Mouse (Mus musculus) midbrain, embryonic 15.5 days (tissue): ENCODE measurements around the gene Tcf7l1. TPM values are rescaled to one million over a fixed set of nuclear protein-coding genes. Genes with fewer than 3 reads are reported as not detected.
"Not testable (repeated sequence)": the region's sequence is repeated elsewhere in the genome, so short reads cannot be mapped to it uniquely, and the experiment has no call there.

Source experiments
- ATAC-seq: fragments of 200-750 bp; cut with Nextera tagmentation; replicated peaks from 2 replicates; pipeline ENCODE4 v1.8.0; 2017; ENCODE audit warnings: moderate TSS enrichment
- H3K27ac ChIP-seq: fragments of 300-500 bp; sonication (generic); 2 replicates; pipeline ENCODE4 v1.5.1; 2015; ENCODE audit warnings: mild to moderate bottlenecking, inconsistent platforms
- H3K27me3 ChIP-seq: fragments of 300-500 bp; sonication (generic); replicated peaks from 2 replicates; pipeline ENCODE4 v1.6.1; 2015; ENCODE audit warnings: inconsistent platforms
- H3K36me3 ChIP-seq: fragments of 300-500 bp; sonication (generic); replicated peaks from 2 replicates; pipeline ENCODE4 v1.6.1; 2015; ENCODE audit warnings: inconsistent platforms
- H3K4me1 ChIP-seq: fragments of 300-500 bp; sonication (generic); 2 replicates; pipeline ENCODE4 v1.6.1; 2015; ENCODE audit warnings: inconsistent platforms
- H3K4me2 ChIP-seq: fragments of 300-500 bp; sonication (generic); 2 replicates; pipeline ENCODE4 v1.6.1; 2015; ENCODE audit warnings: inconsistent platforms, mild to moderate bottlenecking, moderate library complexity
- H3K4me3 ChIP-seq: fragments of 300-500 bp; sonication (generic); 2 replicates; pipeline ENCODE4 v1.5.1; 2015; ENCODE audit warnings: mild to moderate bottlenecking, inconsistent platforms
- H3K9ac ChIP-seq: fragments of 300-500 bp; sonication (generic); 2 replicates; pipeline ENCODE4 v1.6.1; 2015; ENCODE audit warnings: mild to moderate bottlenecking, inconsistent platforms
- H3K9me3 ChIP-seq: fragments of 300-500 bp; sonication (generic); 2 replicates; pipeline ENCODE4 v1.6.1; 2016; ENCODE audit warnings: inconsistent platforms
- WGBS: fragments of 180-500 bp; shearing (Covaris S2); methylation state at CpG from one replicate; pipeline ENCODE4 v1.1.7; 2015; ENCODE audit warnings: mixed read lengths; 5-methylcytosine and 5-hydroxymethylcytosine counted together
- polyA plus RNA-seq: library from polyadenylated mRNA; unstranded; fragments of >200 nt; fragmentation: Nextera tagmentation; extraction: Ambion mirVana; gene quantifications from 2 replicates; pipeline ENCODE4 v1.2.1, GENCODE M21; 2015

Gene Tcf7l1
- 6.1 and 7.2 TPM in 2 replicates for polyA plus RNA-seq

GRCm38 (mm10) chr6:72788892-72789699 is at the start of gene Tcf7l1:
Gene Tcf7l1 (minus strand): TSS chr6:72789254.
- Histone ChIP-seq H3K27ac (peak within 1 kb of the TSS; percentile 75), H3K9me3 (no peaks in the 10 kb centered on the region), H3K4me1 (peaks cover 25% of the 10 kb centered on the region), H3K9ac (peak within 1 kb of the TSS; percentile 63), H3K4me3 (peak within 1 kb of the TSS; percentile 74), H3K36me3 (no peaks in the 10 kb centered on the region), H3K27me3 (peaks cover 33% of the 10 kb centered on the region), H3K4me2 (peak within 1 kb of the TSS; percentile 100)
- WGBS = under 1% methylated on average over 79 of the region's 80 CpGs
- peak; percentile 89 for ATAC-seq

GRCm38 (mm10) chr6:72837756-72838155 is 48.7 kb upstream of the Tcf7l1 start:
- Histone ChIP-seq H3K9ac (no peak overlapping the region), H3K36me3 (peaks cover 12% of the 10 kb centered on the region), H3K27ac (no peak overlapping the region), H3K9me3 (no peaks in the 10 kb centered on the region), H3K4me3 (no peak overlapping the region), H3K4me1 (no peaks in the 10 kb centered on the region), H3K4me2 (no peak overlapping the region), H3K27me3 (no peaks in the 10 kb centered on the region)
- 90% methylated on average over 4 of the region's 4 CpGs for WGBS
- no peak for ATAC-seq

GRCm38 (mm10) chr6:72834518-72834917 is 45.5 kb upstream of the Tcf7l1 start:
- Histone ChIP-seq H3K27ac (no peak overlapping the region), H3K4me2 (no peak overlapping the region), H3K4me1 (no peaks in the 10 kb centered on the region), H3K36me3 (no peaks in the 10 kb centered on the region), H3K4me3 (no peak overlapping the region), H3K9me3 (no peaks in the 10 kb centered on the region), H3K9ac (no peak overlapping the region), H3K27me3 (no peaks in the 10 kb centered on the region)
- ATAC-seq = no peak
- WGBS = 59% methylated on average over 4 of the region's 4 CpGs

DNA sequence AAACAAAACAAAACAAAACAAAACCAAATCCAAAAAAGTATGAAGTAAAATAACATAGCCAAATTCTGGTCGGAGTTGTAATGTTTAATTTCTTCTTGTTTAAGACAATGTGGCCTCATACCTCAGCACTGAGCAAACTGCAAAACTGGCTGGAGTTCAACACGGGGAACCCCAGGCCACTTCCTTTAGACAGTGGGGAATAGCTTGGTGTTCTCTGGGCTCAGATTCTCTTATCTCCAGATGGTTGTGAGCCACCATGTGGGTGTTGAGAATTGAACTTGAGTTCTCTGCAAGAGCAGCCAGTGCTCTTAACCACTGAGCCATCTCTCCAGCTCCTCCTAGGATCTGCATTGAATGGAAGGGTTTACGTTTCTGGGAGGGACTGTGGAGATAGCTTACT is 42.8 kb upstream of the Tcf7l1 start:
- 61% methylated on average over 3 of the region's 3 CpGs for WGBS
- H3K4me1 ChIP-seq = no peaks in the 10 kb centered on the region
- no peak for ATAC-seq
- no peak overlapping the region for H3K4me3 ChIP-seq
- H3K9ac ChIP-seq = no peak overlapping the region
- no peaks in the 10 kb centered on the region for H3K27me3 ChIP-seq
- H3K9me3 ChIP-seq = no peaks in the 10 kb centered on the region
- no peak overlapping the region for H3K4me2 ChIP-seq
- H3K36me3 ChIP-seq = no peaks in the 10 kb centered on the region
- no peak overlapping the region for H3K27ac ChIP-seq

DNA sequence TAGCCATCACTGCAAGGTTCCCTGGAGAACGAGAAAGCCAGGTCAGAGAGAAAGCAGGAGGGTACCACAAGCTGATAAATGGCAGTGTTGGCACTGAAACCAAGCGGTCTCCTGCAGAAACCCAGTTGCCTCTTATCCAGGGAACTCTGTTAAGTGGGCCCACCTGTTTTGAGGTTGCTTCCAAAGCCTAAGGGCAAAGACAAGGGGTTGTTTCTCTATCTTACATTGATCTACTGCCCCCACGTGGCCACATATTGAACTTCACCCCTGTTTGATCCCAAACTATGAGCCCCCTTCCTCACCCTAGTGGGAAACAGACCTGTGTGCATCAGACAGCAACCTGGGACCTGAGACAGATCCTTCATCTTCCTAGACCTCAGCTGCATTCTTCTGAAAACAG is 42.2 kb upstream of the Tcf7l1 start:
- Histone ChIP-seq H3K4me3 (no peak overlapping the region), H3K36me3 (no peaks in the 10 kb centered on the region), H3K4me2 (no peak overlapping the region), H3K4me1 (no peaks in the 10 kb centered on the region), H3K9me3 (no peaks in the 10 kb centered on the region), H3K27me3 (no peaks in the 10 kb centered on the region), H3K9ac (no peak overlapping the region), H3K27ac (no peak overlapping the region)
- WGBS = 33% methylated on average over 3 of the region's 3 CpGs
- no peak for ATAC-seq

DNA sequence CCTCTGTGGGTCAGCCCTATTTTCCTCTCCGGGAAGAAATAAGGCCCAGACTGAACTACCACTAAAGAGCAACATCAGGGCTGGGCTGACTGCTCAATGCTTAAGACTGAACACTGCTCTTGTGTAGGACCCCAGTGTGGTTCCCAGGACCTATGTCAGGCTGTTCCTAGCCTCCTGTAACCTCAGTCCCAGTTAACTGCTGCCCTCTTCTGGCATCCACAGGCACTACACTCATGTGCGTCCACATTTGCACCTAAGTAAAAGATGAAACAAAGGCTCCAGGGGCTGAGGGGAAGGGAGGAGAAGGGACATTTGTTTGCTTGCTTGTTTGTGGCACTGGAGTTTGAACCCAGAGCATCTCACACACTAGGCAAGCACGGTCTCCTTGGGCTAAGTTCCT is 39.8 kb upstream of the Tcf7l1 start:
- no peak for ATAC-seq
- Histone ChIP-seq H3K27ac (no peak overlapping the region), H3K9ac (no peak overlapping the region), H3K4me3 (no peak overlapping the region), H3K9me3 (no peaks in the 10 kb centered on the region), H3K36me3 (no peaks in the 10 kb centered on the region), H3K27me3 (no peaks in the 10 kb centered on the region), H3K4me2 (no peak overlapping the region), H3K4me1 (peaks cover 14% of the 10 kb centered on the region)
- 77% methylated on average over 3 of the region's 3 CpGs for WGBS

GRCm38 (mm10) chr6:72828037-72828436 is 39.0 kb upstream of the Tcf7l1 start:
- not testable (repeated sequence) for H3K4me3 ChIP-seq, H3K9ac ChIP-seq, H3K27ac ChIP-seq, ATAC-seq, H3K9me3 ChIP-seq, H3K36me3 ChIP-seq, H3K27me3 ChIP-seq
- WGBS = 11% methylated on average over 9 of the region's 9 CpGs
- peaks cover 14% of the 10 kb centered on the region for H3K4me1 ChIP-seq
- 0 out of 2 replicates have a peak overlapping the region, but pooled peaks have one; percentile 9 for H3K4me2 ChIP-seq

DNA sequence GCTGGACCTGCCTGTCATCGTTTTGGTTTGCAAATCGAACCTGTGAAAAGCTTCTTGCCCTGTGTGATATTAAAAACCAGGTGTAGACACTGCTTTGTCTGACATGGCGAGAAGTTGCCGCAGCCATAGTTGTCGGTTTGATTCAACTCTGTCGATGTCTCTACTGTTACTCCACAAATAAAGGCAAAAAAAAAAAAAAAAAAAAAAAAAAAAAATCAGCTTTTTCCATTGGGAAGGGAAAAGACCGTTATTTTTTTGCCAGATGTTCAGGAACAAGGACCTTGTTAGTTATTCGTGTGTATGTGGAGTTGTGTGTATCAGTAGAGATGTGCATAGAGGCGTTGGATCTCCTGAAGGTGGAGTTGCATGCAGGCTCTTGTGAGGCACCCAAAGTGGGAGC is 36.7 kb upstream of the Tcf7l1 start:
- Histone ChIP-seq H3K27ac (peak overlapping the region; percentile 45; the same call in 1 of the 2 replicates), H3K4me1 (peaks cover 14% of the 10 kb centered on the region), H3K27me3 (no peaks in the 10 kb centered on the region), H3K9me3 (no peaks in the 10 kb centered on the region), H3K4me2 (peak overlapping the region; percentile 48), H3K4me3 (no peak overlapping the region), H3K9ac (no peak overlapping the region), H3K36me3 (no peaks in the 10 kb centered on the region)
- WGBS = 44% methylated on average over 9 of the region's 9 CpGs
- ATAC-seq = 0 out of 2 replicates have a peak, but pooled peaks have one; percentile 7

DNA sequence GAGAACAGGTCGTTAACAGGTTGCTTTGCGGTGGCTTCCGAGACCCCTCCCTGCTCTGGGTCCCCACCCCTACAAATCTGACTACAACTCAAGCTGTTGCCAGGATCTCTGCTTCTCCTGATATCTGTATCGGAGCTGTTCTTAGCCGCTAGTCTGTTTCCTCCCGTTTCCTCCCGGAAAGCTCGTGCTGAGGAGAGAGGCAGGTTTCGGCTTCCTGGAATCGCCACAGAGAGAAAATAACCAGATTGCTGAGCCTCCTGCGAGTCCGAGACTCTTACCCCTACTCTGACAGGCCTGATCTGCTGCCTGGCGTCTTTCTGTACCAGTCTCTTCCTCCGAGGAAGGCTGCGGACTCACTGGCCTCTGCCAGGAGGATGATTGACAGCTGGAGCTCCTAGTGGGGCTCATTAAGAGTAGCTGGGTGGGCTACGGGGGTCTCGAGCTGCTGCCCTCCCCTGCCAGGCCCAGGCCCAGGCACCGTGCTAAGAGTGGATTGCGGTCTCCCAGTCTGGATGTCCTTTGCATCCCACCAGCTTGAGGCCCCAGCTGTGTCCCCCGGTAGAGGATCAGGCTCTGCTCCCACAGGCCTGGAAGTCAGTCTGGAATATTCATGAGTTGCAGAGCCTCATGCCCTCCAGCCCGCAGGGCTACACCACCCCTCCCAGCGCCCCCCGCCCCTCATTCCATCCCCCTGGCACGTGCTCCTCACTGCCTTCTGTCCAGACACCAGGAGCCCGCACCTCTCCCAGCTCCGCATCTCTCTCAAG is 36.1 kb upstream of the Tcf7l1 start:
- Histone ChIP-seq H3K36me3 (no peaks in the 10 kb centered on the region), H3K4me1 (peaks cover 14% of the 10 kb centered on the region), H3K9me3 (no peaks in the 10 kb centered on the region), H3K4me2 (peak overlapping the region; percentile 48), H3K27ac (peak overlapping the region; percentile 45), H3K9ac (peak overlapping the region; percentile 22; the same call in 1 of the 2 replicates), H3K27me3 (no peaks in the 10 kb centered on the region), H3K4me3 (peak overlapping the region; percentile 23)
- peak; percentile 78 for ATAC-seq
- 2% methylated on average over 26 of the region's 26 CpGs for WGBS

DNA sequence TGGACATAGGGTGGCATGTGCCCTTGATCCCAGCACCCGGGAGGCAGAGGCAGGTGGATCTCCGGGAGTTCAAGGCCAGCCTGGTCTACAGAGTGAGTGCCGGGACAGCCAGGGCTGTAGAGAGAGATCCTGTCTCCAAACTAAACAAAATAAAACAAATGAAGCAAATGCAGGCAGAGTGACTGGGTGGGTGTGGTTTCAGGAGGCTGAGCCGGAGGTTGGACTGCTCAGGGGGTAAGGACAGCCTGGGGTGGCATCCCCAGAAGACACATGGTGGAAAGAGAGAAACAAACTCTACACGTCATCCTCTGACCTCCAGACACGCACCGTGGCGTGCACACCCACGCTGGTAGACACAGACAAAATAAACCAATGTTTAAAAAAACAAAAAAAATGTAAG is 24.4 kb upstream of the Tcf7l1 start:
- no peak overlapping the region for H3K4me2 ChIP-seq
- no peaks in the 10 kb centered on the region for H3K27me3 ChIP-seq
- WGBS = 86% methylated on average over 9 of the region's 9 CpGs
- no peak for ATAC-seq
- H3K27ac ChIP-seq = no peak overlapping the region
- H3K4me3 ChIP-seq = no peak overlapping the region
- H3K9me3 ChIP-seq = no peaks in the 10 kb centered on the region
- no peaks in the 10 kb centered on the region for H3K4me1 ChIP-seq
- H3K36me3 ChIP-seq = no peaks in the 10 kb centered on the region
- H3K9ac ChIP-seq = no peak overlapping the region

DNA sequence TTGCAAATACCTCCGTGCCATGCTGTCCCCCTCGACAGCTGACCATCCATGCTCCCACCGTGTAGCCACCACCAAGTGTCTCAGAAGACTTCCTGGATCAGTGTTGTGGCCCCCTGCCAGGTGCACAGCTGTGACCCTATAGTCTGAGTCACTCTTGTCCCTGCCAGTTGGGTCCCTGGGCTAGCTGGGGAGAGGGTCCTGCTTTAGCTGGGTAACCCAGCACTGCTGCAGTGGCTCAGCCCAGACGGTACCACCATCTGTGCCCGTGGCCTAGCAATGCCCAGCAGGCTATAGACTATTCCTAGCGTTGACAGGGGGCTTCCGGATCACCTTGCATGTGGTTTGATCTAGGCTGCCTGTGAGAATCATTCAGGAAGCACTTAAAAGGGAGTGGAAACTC is 21.2 kb upstream of the Tcf7l1 start:
- H3K36me3 ChIP-seq = no peaks in the 10 kb centered on the region
- WGBS = 71% methylated on average over 7 of the region's 7 CpGs
- no peak for ATAC-seq
- H3K9ac ChIP-seq = no peak overlapping the region
- H3K4me1 ChIP-seq = no peaks in the 10 kb centered on the region
- no peaks in the 10 kb centered on the region for H3K9me3 ChIP-seq
- H3K4me2 ChIP-seq = no peak overlapping the region
- H3K27ac ChIP-seq = no peak overlapping the region
- H3K4me3 ChIP-seq = no peak overlapping the region
- no peaks in the 10 kb centered on the region for H3K27me3 ChIP-seq

- Histone ChIP-seq H3K9me3 (no peaks in the 10 kb centered on the region), H3K27me3 (no peaks in the 10 kb centered on the region), H3K4me3 (no peak overlapping the region), H3K36me3 (no peaks in the 10 kb centered on the region), H3K9ac (no peak overlapping the region), H3K4me1 (no peaks in the 10 kb centered on the region), H3K27ac (no peak overlapping the region), H3K4me2 (no peak overlapping the region)
- ATAC-seq = no peak
- WGBS = 77% methylated on average over 4 of the region's 4 CpGs
These were observed 20.6 kb upstream of the Tcf7l1 start for GRCm38 (mm10) chr6:72809522-72810149.
